Mouse (Mus musculus) brown adipose tissue, adult 24 weeks (tissue): ENCODE data around the gene Gm13287. TPM values are rescaled to one million over a fixed set of nuclear protein-coding genes. Genes with fewer than 3 reads are reported as not detected.
"Not testable (repeated sequence)": the region's sequence is repeated elsewhere in the genome, so short reads cannot be mapped to it uniquely, and the experiment has no call there.

Experiments
- H3K27ac ChIP-seq: fragments of 200-500 bp; replicated peaks from 2 replicates; pipeline ENCODE4 v1.5.1; 2012; ENCODE audit warnings: low read depth, mild to moderate bottlenecking, low read length
- H3K4me1 ChIP-seq: fragments of 200-500 bp; 2 replicates; pipeline ENCODE4 v1.6.1; 2012; ENCODE audit warnings: low read length, mixed read lengths; ENCODE audit not compliant: control insufficient read depth, insufficient read depth, insufficient read length
- H3K4me3 ChIP-seq: fragments of 200-500 bp; 2 replicates; pipeline ENCODE4 v1.5.1; 2012; ENCODE audit warnings: low read depth, mild to moderate bottlenecking, low read length, moderate library complexity; ENCODE audit not compliant: insufficient read depth
- polyA plus RNA-seq: library from polyadenylated mRNA; stranded (reverse); fragments of >200 nt; gene quantifications from 2 replicates; pipeline ENCODE4 v1.2.4, GENCODE M21; 2012; ENCODE audit not compliant: missing spikeins, insufficient read depth, insufficient read length

Gm13287 gene
- polyA plus RNA-seq, 1 experiment, result not detected

GRCm38 (mm10) chr4:88781831-88782230 is 21.2 kb upstream of the Gm13287 start, which contains the start of gene Ifnz:
TSS of gene Ifnz (plus strand) at chr4:88782131.
- H3K4me1 ChIP-seq, result not testable (repeated sequence)
- peak within 1 kb of the TSS; percentile 48 for H3K4me3 ChIP-seq
- H3K27ac ChIP-seq, result peak within 1 kb of the TSS; percentile 56

- Histone ChIP-seq H3K4me3 (peak overlapping the region; percentile 48), H3K27ac (peak overlapping the region; percentile 56)
- H3K4me1 ChIP-seq, result not testable (repeated sequence)
These were observed 20.7 kb upstream of the Gm13287 start for GRCm38 (mm10) chr4:88782335-88782734.

GRCm38 (mm10) chr4:88785409-88785808 is 17.6 kb upstream of the Gm13287 start, which contains the start of gene Gm13276:
TSS of gene Gm13276 (plus strand) at chr4:88785709.
- not testable (repeated sequence) for H3K27ac ChIP-seq, H3K4me1 ChIP-seq, H3K4me3 ChIP-seq

GRCm38 (mm10) chr4:88788402-88788801 is 14.7 kb upstream of the Gm13287 start, which contains the start of gene Gm13277:
TSS of gene Gm13277 (plus strand) at chr4:88788632.
- not testable (repeated sequence) for H3K27ac ChIP-seq, H3K4me3 ChIP-seq, H3K4me1 ChIP-seq

DNA sequence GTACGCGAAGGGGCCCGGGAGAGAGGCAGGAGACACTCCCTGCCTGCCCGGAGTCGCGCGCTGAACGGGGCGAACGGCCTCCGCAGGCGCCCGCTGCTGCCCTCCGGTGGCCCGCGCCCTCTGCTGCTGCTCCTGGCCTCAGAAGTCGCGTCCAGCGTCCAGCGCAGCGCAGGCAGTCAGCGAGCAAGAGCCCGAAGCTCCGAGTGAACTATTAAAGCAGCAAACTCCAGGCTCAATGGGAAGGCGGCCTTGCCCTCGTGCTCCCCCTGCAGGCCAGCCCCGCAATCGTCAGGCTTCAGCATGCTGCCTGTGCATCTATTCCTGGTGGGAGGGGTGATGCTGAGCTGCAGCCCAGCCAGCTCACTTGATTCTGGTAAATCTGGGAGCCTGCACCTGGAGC is 11.8 kb upstream of the Gm13287 start, which contains the start of gene Gm13278:
Gene Gm13278, plus strand, starts transcription at position 301 of the 400 bp plus-strand sequence.
- not testable (repeated sequence) for H3K4me3 ChIP-seq, H3K27ac ChIP-seq, H3K4me1 ChIP-seq

DNA sequence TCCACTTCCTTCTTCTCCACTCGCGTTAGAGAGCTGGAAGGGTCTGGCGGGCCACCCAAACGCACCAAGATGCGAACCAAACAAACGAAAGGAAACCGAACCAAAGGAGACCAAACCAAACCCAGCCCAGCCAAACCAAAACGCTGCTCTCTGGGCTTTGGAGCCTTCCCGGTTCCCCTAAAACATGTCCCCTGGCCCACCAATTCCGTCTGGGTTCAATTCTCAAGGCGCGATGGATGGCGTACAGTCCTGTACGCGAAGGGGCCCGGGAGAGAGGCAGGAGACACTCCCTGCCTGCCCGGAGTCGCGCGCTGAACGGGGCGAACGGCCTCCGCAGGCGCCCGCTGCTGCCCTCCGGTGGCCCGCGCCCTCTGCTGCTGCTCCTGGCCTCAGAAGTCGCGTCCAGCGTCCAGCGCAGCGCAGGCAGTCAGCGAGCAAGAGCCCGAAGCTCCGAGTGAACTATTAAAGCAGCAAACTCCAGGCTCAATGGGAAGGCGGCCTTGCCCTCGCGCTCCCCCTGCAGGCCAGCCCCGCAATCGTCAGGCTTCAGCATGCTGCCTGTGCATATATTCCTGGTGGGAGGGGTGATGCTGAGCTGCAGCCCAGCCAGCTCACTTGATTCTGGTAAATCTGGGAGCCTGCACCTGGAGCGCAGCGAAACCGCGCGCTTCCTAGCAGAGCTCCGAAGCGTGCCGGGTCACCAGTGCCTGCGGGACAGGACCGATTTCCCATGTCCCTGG is 8.9 kb upstream of the Gm13287 start, which contains the start of gene Gm13275:
Gene Gm13275, plus strand, starts transcription at position 552 of the 740 bp plus-strand sequence.
- not testable (repeated sequence) for H3K4me1 ChIP-seq, H3K27ac ChIP-seq, H3K4me3 ChIP-seq

DNA sequence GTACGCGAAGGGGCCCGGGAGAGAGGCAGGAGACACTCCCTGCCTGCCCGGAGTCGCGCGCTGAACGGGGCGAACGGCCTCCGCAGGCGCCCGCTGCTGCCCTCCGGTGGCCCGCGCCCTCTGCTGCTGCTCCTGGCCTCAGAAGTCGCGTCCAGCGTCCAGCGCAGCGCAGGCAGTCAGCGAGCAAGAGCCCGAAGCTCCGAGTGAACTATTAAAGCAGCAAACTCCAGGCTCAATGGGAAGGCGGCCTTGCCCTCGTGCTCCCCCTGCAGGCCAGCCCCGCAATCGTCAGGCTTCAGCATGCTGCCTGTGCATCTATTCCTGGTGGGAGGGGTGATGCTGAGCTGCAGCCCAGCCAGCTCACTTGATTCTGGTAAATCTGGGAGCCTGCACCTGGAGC is 6.0 kb upstream of the Gm13287 start, which contains the start of gene Gm13279:
Gene Gm13279, plus strand, starts transcription at position 301 of the 400 bp plus-strand sequence.
- not testable (repeated sequence) for H3K4me1 ChIP-seq, H3K27ac ChIP-seq, H3K4me3 ChIP-seq

- not testable (repeated sequence) for H3K4me1 ChIP-seq, H3K27ac ChIP-seq, H3K4me3 ChIP-seq
These were observed 3.7 kb upstream of the Gm13287 start, which contains the start of gene Gm13285 for GRCm38 (mm10) chr4:88799365-88799764. TSS of gene Gm13285 (plus strand) at chr4:88799665.

DNA sequence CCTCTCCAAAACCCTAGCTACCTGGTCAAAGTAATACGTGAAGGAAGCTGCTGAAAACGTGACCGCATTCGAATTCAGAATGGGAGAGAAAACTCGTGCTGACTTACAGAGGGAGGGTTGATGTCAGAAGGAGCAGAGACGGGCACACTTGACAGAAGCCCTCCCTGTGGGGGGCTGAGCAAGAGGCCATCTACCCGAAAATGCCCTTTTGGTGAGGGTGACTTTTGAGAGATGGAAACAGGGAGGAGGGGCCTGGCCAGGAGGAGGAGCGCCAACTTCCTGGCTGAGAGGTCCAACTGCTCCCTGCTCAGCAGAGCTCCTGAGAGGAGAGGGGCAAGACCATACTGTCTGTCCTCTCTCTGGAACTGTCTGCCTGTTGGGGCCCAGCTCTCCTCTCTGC is 2.2 kb downstream of the Gm13287 start, which contains the start of gene Gm13288:
Gene Gm13288, plus strand, starts transcription at position 301 of the 400 bp plus-strand sequence.
- not testable (repeated sequence) for H3K4me3 ChIP-seq, H3K4me1 ChIP-seq, H3K27ac ChIP-seq

DNA sequence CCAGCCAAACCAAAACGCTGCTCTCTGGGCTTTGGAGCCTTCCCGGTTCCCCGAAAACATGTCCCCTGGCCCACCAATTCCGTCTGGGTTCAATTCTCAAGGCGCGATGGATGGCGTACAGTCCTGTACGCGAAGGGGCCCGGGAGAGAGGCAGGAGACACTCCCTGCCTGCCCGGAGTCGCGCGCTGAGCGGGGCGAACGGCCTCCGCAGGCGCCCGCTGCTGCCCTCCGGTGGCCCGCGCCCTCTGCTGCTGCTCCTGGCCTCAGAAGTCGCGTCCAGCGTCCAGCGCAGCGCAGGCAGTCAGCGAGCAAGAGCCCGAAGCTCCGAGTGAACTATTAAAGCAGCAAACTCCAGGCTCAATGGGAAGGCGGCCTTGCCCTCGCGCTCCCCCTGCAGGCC is 2.7 kb downstream of the Gm13287 start:
- H3K4me1 ChIP-seq, H3K27ac ChIP-seq, H3K4me3 ChIP-seq: not testable (repeated sequence)

DNA sequence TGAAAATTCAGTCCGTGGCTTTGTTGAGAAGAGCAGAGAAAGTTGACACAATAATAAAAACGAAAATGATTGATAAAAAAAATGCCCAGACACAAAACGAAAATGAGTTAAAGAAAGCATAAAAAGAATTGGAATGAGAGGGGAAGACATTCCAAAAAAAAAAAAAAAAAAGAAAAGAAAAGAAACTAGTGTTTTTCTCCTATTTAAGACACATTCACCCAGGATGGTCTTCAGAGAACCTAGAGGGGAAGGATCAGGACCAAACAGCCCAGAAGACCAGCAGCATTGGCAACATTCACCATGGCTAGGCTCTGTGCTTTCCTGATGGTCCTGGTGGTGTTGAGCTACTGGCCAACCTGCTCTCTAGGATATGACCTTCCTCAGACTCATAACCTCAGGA is 12.9 kb downstream of the Gm13287 start, which contains the start of gene Ifna7:
Gene Ifna7, plus strand, starts transcription at position 301 of the 400 bp plus-strand sequence.
- Histone ChIP-seq H3K4me3 (no peak within 1 kb of the TSS), H3K4me1 (no peaks in the 10 kb centered on the region), H3K27ac (no peak within 1 kb of the TSS)

DNA sequence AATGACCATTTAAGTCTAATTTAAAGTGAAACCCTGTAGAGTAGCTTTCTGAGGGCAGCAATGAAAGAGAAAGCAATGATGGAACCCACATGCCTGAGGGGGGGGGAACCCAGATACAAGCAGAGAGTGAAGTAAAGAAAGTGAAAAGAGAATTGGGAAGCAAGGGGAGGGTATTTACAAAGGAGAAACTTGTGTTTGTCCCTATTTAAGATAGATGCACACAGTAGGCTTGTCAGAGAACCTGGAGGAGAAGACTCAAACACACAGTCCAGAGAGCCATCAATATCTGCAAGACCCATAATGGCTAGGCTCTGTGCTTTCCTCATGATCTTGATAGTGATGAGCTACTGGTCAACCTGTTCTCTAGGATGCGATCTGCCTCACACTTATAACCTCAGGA is 16.6 kb downstream of the Gm13287 start, which contains the start of gene Ifna11:
Gene Ifna11, plus strand, starts transcription at position 301 of the 400 bp plus-strand sequence.
- Histone ChIP-seq H3K4me1 (no peaks in the 10 kb centered on the region), H3K4me3 (no peak within 1 kb of the TSS), H3K27ac (no peak within 1 kb of the TSS)

DNA sequence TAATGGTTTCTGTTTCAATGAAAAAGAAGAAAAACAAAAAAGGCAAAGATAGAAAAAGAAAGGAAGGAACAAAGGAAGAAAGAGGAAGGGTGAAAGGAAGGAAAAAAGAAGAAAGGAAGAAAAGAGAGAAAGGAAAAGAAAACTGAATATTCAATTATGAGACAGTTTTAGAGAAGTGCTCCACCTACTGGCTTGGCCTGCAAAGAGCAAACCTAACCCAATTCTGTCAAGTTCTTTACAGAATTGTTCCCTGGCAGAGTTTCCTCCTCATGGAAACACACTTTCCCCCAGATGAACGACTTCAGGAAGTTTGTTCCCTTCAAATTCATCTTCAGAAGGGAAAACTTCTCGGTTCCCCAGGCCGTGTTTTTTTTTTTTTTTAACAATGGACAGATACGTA is 19.9 kb downstream of the Gm13287 start:
- no peak overlapping the region for H3K4me3 ChIP-seq
- no peaks in the 10 kb centered on the region for H3K4me1 ChIP-seq
- H3K27ac ChIP-seq, result no peak overlapping the region

DNA sequence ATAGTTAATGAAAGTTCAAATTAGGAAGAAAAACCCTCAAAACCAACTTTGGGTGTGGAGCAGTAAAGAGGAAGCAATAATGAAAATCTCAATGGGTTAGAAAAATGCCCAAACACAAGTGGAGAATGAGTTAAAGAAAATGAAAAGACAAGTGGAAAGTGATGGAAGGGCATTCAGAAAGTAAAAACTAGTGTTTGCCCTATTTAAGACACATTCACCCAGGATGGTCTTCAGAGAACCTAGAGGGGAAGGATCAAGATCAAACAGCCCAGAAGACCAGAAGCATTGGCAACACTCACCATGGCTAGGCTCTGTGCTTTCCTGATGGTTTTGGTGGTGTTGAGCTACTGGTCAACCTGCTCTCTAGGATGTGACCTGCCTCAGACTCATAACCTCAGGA is 24.1 kb downstream of the Gm13287 start, which contains the start of gene Ifna6:
Gene Ifna6, plus strand, starts transcription at position 301 of the 400 bp plus-strand sequence.
- not testable (repeated sequence) for H3K4me1 ChIP-seq, H3K27ac ChIP-seq, H3K4me3 ChIP-seq

DNA sequence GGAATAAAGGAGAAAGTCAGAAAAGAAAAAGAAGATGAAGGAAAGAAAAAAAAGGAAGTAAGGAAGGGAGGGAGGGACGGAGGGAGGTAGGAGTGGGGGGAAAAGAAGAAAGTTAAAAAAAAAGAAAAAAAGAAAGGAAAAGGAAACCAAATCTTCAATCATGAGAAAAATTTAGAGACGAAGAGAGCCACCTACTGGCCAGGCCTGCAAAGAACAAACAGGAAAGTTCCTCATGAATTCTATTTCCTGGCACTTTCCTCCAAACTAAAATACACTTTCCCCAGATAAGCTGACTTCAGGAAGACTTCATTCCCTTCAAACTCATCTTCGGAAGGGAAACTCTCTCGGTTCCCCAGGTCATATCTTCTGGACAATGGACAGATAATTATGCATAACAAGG is 27.5 kb downstream of the Gm13287 start:
- H3K4me3 ChIP-seq, result no peak overlapping the region
- no peaks in the 10 kb centered on the region for H3K4me1 ChIP-seq
- no peak overlapping the region for H3K27ac ChIP-seq

GRCm38 (mm10) chr4:88835225-88835624 is 32.2 kb downstream of the Gm13287 start, which contains the start of gene Ifna5:
TSS of gene Ifna5 (plus strand) at chr4:88835525.
- not testable (repeated sequence) for H3K27ac ChIP-seq, H3K4me1 ChIP-seq, H3K4me3 ChIP-seq
